Mouse (Mus musculus) gonadal fat pad, adult 2 months (tissue): ENCODE measurements around the gene Hoxa10. TPM values are rescaled to one million over a fixed set of nuclear protein-coding genes. Genes with fewer than 3 reads are reported as not detected.

Experiments used
- DNase-seq: peaks from one replicate; pipeline ENCODE4 v3.0.0-alpha.2; 2012; ENCODE audit warnings: low read depth
- polyA plus RNA-seq: library from polyadenylated mRNA; depleted of rRNA; stranded (reverse); fragments of >200 nt; gene quantifications from 2 replicates; pipeline ENCODE4 v1.2.3, GENCODE M21; 2012; rRNA removed

The Hoxa10 gene
- 3.8 and 5.0 TPM in 2 replicates for polyA plus RNA-seq

DNA sequence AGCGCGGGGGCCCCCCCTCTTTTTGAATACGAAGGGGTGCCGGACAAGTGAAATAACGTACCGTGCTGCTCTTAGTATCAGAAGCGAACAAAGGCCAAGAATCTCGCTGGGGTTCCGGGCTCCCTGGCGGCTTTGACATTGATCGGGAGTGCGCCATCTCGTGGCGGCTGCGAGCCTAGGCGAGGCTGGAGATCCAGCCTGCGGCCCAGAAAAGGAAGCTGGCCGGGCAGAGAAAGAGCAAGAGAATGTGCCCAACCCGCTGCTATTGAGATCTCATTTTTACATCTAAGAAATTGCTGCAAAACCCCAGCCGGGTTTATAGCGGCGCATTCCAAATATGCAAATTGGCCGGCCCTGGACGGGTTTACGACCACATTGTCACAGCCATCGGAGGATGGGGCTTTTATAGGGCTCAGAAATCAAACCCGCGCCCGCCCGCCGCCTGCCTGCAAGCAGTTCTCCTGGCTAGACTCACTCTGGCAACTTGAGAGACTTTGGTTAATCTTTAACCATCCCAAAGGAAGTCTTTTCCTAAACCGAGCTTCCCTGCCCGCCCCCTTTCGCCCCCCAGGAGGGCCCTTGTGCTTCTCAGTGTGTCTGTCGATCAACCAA, at the start of gene Hoxa10:
TSS of gene Hoxa10 (minus strand) at position 466 of the 612 bp plus-strand sequence.
- DNase-seq = no peak

DNA sequence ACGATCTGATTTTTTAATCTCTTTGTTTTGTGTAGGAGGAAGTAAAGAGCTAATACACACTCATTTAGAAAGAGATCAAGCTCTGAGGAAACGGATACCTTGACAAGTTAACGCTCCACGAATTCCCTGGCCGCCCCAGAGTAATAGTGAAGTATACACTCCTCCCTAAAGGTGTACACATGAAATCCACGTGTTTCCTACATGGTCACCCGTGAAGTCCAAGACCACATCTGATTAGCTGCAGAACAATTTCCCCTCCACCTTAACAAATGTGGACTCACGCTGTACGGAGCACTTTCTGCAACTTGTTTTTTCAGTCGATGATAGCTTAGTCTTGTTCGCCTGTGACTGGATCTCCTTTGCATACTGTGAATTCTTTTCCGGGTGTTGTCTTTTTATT, 49.5 kb upstream of the Hoxa10 start:
- no peak for DNase-seq

DNA sequence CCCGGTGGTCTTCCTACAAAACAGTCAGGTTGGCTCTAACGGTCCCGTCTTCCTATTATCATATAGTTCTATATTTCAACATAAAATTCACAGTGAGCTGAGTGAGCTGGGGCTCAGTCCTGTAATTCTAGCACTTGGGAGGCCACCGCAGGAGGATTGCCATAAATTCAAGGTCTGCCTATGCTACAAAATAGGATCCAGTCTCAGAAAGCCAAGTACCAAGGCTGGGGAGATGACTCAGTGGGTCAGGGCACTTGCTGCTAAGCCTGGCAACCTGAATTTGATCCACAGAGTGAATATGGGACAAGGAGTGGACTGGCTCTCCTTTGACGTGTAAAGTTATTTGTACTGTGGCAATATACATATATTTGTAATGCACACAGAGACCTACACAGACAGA, 43.2 kb upstream of the Hoxa10 start:
- no peak for DNase-seq

DNA sequence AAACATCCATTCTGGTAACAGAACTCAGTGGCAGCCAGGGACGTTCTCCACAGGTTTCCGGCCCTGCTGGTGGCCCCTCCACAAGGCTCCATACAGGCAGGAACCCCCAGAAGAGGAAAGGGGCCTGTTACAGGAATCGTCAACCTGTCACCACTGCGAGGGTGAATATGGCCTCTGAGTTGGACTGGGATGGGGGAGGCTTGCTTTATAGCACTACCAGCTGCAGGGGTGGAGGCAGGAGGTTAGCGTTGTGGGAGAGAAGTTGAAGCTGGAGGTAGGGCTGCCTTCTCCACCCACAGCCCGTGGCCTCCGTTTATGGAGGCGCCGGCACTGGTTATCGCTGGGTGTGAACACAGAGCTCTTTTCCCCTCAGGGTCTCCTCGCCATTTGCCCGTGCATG, 40.4 kb upstream of the Hoxa10 start:
- DNase-seq = no peak

DNA sequence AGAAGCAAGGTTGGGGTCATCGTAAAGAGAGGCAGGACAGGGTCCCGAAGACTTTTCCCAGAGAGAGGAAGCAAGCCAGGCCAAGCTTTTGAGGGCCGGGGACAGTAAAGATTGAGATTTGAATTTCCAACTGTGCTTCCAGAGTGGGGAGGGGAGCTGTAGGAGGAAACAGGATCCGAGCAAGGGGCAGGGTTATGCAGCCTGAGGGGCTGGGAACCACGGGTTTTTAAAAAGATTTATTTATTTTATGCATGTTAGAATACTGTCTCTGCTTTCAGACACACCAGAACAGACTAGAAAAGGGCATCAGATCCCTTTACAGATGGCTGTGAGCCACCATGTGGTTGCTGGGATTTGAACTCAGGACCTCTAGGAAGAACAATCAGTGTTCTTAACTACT, 36.3 kb upstream of the Hoxa10 start:
- no peak for DNase-seq

DNA sequence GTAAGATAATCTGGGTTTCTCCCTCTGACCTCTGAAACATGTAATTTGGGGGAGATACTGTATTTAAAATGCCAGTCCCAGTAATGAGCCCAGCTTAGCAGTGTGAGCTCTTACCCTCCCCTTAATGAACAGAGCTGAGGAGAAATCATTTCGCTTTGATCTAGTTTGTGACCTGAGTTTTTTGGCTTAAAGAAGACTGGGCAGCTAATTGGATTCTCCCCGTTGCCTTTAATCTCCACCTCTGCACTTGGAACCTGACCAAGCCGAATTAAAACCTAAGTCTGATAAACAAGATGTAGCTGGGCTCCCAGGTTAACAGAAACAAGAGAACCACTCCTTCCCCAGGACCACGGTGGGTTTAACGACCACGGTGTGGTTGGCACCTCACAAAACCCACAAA, 35.7 kb upstream of the Hoxa10 start:
- DNase-seq = no peak

DNA sequence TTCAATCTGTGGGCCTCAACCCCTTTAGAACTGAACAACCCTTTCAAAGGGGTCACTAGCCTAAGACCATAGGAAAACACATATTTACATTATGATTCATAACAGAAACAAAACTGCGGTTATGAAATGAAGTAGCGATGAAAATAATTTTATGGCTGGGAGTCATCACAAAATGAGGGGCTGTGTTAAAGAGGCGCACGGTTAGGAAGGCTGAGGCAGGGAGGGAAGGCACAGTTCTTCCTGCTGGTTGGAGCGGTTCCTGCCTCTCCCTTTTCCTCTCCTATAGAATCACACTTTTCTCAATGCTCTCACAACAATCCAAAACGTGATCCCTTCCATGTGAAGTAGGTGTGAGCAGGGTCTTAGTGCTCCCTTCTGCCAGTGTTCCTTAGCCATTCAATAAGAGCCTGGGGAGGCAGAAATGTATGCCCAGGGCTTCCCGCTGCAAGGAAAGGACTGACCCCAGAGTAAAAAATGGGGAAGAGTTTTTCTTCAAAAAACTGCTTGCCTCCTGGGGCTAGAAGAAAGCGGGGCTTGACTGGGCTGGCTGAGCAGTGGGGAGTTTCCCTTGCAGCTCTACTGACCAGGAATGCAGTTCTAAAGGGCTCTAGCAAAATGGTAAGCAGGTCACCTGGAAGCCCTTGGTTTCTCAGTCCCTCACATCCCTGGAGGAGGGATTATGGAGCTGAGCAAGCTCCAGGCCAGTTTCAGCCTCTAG, 35.1 kb upstream of the Hoxa10 start:
- no peak for DNase-seq

DNA sequence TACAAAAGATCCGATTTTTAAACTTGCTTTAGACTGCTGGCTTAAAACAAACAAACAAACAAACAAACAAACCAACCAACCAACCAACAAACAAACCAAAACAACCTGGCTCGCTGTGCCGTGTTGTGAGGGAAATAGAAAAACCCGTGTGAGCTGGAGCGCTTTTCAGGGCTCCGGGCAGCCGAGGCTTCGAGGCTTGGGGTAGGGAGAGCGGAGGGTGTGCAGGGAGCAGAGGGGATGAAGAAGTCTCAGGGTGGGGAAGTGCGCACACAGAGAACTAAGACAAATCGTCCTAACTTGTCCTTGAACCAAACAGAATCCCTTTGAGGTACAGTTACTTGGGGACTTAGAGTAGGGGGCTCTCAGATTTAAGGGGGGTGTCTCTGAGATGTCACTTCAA, 33.9 kb upstream of the Hoxa10 start:
- DNase-seq = no peak

DNA sequence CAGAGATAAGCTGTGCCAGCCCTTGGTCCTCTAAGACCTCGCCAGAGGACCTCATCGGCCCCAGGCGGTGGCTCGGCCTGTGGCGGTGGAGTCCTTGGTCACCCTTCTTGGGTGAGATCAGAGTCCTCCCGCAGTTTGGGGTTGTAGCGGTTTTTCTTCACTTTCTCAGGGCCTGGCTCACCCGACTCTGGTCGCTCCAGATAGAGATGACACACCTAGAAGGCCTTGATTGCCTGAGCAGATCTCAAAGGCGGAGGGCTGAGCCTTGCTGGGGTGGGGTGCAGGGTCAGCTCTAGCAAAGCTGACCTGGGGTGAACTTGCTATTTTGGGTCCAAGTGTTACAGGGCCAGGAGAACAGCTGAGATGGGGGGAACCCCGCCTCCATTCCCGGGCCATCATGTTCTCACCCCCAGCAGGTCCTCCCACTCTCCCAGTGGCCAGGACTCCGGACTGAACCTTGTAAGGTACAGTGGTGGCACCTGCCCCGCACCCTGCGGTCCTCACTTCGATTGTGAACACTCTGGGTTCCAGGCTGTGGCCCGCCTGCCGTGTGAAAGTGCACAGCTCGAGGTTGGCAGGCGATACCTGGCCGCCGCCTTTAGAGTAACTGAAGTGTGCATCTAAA, 33.1 kb upstream of the Hoxa10 start:
- DNase-seq = no peak

DNA sequence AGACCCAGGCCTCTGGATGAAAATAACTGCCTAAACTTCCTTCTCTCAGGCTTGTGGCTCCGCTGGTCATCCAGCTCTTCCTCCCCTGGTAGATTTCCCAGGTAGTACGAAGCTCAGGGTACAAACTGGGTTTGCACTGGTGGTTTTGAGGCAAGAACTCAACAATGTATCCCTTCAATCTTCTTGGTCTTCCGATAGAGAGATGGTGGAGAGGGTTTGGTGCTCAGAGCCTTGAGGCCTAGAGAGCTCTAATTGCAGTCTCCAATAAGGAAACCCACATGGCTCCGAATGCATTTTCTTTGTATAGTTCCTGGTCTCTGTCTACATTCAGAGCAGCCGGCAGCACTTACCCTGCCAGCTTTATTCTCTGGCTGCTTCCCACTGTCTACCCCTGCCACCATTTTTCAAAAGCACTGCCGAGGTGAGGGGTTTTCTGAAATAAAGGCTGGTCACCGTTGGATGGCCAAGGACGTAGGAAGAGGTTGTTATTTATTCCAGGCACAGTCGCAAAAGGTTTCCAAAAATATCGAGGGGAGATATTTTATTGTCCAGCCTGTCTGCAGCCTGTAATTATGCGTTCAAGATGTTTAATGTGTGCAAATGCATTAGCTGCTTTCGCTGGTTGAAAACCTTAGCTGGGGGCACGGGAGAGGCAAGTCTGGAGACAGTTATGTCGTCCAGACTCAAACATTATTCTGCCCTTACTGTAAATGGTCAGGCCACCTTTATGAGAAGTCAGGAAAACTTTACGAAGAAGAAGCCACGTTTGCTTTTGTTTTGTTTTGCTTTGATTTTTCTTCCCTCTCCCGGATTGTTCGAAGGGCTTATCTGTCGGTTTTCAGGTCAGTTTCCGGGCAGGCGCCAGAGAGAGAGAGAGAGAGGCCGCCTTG, 32.4 kb upstream of the Hoxa10 start:
- DNase-seq = no peak

DNA sequence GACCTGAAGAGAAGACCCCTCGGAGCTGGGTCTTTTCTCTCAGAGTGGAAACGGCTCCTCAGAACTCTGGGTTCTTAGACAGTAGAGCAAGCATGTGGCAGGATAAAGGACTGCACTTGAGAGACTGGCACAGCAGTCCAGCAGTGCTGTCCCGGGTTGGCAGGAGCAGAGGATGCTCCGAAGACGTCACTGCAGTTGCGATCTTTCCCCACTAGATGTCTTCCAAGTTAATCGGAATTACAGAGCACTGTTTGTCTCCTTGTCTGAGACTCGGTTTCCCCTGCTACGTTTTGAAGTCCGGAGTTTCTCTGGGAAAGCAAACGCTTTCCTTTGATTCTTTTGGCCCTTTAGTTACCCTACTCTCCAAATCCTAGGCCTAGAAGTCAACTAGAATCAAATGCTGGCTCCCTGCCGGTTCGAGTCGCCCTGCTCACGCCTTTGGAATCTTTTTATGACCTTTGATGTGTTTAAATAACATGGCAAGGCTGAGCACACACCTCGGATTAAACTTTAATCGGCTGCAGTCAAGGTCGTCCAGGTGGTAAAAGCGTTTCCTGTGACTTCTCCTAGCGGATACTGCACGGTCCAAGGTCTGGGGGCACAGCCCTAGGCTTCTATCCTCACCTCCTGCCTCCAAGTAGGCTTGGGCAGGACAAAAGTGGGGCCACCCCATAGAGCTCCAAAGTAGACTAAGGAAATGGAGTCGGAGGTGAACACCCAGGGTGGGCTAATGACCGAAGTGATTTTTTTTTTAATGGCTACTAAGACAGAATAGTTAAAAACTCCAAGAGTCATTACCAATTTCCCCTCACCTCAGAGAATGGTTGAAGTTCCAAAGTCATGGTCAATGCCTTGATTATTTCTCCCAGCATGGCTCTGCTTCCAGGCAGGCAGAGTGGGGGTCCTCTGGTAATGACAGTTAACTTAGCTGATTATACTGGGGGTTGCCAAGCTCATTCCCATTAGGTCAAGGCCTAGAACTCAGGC, 30.1 kb upstream of the Hoxa10 start:
- DNase-seq = no peak

DNA sequence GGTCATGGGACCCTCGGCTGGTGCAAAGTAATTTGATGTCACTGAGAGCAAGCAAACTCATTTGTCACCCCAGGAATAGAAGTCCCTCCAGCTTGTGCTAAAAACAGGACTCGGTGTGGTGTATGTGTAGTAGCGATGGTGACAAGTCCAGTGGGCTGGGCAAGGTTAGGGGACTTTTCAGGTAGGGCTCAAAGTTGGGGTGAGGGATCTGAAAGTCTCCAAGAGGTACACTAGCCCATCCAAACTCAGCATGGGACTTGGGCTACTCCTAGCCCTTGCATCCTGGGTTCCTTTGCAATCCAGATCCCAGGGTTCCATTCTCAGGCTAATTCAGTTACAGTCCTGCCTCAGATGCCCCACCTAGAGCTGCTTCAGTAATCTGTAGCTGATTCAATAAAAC, 28.1 kb upstream of the Hoxa10 start:
- no peak for DNase-seq

DNA sequence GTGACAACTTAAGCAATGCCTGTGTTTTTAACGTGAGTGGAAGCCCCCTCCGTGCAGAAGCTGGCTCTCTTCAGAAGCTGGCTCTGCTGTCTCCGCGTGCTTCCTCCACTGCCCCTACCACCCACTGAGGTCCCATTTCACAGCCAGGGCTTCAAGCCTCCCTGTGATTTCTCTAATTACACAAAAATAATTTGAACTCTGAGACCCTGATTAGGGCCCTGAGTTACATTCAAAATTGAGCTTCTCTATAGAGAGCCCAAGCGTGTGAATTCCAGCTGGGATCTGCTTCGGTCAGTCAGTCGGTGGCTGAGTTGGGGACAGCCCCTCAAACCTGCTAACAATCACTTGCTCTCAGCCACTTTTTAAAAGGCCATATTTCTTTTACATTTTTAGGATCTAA, 27.7 kb upstream of the Hoxa10 start:
- DNase-seq = no peak

DNA sequence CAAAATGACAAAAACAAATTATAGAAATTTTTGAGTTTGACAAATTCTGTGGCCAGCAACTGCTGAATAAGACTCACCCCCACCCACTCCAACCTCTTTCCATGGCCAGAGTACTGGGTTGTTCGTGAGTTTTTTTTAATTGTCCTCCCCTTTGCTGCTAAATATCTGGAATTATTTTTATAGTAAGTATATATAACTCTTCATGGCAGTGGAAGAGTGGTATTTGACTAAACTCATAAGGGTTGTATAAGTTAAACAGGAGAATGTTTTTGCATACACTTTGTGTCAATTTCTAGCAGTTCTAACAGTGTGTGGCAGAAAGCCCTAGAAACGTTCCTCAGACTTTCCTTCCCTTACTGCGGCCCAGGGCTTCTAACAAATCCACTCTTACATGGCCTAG, 27.0 kb upstream of the Hoxa10 start:
- DNase-seq = no peak

DNA sequence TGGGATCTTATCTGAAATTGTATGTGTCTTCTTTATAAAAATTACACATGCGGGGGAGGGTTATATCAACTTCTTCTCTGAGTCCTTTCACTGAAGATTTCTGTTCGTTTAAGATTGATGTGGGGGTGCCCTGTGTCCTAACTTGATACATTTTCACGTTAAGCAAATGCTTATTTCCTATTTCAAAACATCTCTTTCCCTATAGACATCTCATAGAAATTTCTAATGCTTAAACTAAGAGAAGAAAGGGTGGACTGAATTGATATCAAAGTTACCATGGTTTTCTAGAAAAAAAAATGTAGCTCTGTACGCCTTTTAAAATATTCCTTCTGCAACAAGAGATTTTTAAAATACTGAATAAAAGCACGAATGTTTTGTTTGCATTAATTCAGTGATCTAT, 26.6 kb upstream of the Hoxa10 start:
- DNase-seq = no peak

DNA sequence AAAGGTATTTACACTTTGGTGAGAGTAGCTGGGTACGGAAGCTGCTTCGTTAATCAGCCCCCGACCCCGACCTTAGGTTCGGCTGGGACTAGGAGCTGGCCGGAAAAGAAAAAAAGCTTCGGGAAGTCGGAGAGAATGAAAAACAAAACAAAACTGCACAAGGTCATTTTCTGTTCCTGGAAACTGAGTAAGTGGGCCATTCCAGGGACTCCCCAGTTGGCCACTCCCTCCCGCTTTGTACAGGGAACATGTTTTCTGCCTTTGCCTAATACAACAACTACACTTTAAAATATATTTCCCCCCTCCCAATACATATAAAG, 26.0 kb upstream of the Hoxa10 start:
- DNase-seq = no peak

DNA sequence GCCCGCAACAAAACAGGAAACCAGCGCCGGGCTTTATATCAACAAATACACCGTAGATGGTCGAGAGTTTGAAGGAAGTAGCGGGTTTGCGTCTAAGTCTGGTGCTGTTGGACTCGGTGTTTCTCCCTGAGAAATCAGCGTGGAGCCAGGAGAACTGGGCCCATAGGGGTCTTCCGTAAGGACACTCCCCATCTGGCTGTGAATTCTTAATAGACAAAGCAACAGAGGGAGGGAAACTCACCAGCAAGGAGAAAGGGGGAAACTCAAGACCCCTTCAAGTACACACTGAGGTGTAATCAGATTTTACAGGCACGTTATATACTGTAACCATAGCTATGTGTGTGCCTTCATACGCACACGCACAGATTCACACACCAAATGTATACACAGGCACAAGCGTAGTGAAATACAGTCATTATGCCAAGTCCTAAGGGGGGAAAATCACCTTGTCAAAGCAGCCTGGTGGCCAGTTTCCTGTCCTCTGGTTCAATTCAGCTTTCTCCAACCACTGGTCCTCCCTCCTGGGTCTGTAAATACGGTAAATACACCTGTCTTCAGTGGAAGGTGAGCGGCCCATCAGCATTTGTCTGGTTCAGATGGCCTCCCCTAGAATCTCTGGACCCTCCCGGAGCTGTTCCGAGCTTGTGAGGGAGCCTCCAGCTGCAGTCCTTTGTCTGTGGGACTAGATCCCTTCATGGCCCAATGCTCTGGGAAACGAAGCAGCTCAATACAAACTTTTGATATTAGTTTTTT, 25.4 kb upstream of the Hoxa10 start:
- DNase-seq = no peak

DNA sequence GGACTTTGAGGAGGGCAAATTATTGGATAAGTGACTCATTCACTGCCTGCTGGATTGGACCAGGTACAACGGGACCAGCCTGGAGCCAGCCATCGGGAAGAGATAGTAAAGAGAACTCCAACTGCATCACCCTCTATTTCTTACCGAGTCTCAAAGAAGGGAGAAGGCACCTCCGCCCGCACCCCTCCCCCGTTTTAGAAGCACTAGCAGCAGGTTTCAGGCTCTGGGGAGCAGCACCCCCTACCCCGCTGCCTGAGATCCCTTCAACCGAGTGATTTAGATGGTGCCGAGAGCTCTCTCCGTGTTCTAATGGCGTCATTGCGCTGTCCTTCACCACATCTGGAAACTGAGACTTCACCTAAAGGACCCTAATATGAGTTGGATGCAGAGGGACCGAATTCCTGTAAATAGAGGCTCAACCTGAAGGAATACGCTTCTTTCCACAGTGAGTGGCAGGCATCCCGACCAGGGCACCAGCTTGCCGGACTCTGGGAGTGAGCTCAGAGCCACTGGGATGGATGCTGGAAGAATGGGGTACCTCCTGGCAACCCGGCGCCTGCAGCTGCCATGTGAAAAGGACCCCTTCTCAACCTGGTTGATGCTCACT, 24.8 kb upstream of the Hoxa10 start:
- DNase-seq = no peak

DNA sequence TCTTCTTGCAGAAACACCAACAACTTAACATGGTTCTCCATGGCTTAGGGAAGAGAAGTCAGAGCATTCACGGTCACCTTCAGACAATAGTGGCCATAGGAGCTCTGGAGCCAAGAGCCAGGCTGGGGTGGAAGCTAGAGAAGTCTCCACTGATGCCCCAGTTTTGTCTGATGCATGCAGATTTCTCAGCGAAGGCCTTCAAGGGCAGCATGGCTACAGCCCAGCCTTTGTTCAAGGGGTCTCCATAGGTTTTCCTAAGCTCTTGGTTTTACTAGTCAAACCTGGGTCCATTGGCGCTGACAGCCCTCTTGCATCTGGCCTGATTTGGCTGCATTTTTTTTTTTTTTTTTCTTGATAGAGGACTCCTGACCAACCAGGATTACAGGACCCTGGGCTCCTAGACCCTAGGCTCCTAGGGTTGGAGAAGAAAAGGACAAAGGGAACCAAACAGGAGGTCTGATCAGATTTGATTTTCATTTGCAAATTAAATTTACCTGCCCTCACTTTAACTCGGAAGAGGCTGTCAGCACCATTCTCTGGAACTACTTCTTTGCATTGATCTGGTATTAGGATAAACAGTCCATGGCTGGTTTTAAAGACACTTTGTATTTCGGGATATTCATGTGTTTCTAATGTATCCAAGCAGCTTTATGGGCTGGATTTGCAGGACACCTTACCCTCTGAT, 23.6 kb upstream of the Hoxa10 start:
- no peak for DNase-seq

DNA sequence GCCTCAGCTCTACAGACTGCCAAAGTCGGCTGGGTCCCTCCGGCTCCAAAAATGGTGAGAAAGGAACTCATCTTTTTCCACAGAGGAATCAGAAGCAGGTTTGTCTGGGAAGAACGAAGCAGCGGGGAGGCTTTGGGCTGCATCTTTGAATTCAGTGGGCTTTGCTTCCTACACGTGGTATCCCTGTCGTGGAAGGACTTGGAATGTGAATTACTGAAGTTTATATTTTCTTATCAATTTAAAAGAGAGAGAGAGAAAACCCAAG, 22.6 kb upstream of the Hoxa10 start:
- DNase-seq = no peak
